22 mouse cellular contexts compared by ENCODE assay signal in genomic region chr7:73310581-73311136, GRCm38 (mm10).
DNase-seq lines count a peak whose midpoint lies in the region; ATAC-seq and TF ChIP-seq lines count a peak whose summit lies in the region.
"Had no signal": no experiment of that assay in that cellular context is flagged by ENCODE, and none has a peak within 500 bp of the region (broad histone marks: within the 10 kb centered on the region; RNA-seq: fewer than 3 reads in every experiment).

No protein-coding gene starts in this region.

- no peaks in the 10 kb centered on the region for H3K36me3 ChIP-seq in megakaryocyte, embryonic 14.5 days (replicated peaks; ENCODE audit: low read length)
- H3K36me3 ChIP-seq in E14TG2a.4 (ENCODE audit: insufficient read depth, low read length), result no peaks in the 10 kb centered on the region
- H3K36me3 ChIP-seq: forebrain, embryonic 10.5 days; hindbrain, embryonic 12.5 days; hindbrain, embryonic 15.5 days had no signal

- ATAC-seq in megakaryocyte, adult 5-6 weeks (ENCODE audit: poor library complexity, severe bottlenecking), result no peak
- ATAC-seq: CD4-positive, CD25-positive, alpha-beta regulatory T cell, adult 4 months; forebrain, embryonic 13.5 days; forebrain, embryonic 16.5 days; intestine, postnatal 0 days had no signal

- no peaks in the 10 kb centered on the region; the same call in 1 of the 2 replicates for H3K4me1 ChIP-seq in megakaryocyte, embryonic 14.5 days
- H3K4me1 ChIP-seq in E14TG2a.4 (replicated peaks; ENCODE audit: low read depth, low read length), result peaks cover 40% of the 10 kb centered on the region

- no peaks in the 10 kb centered on the region for H3K9me3 ChIP-seq in megakaryocyte, embryonic 14.5 days
- no peaks in the 10 kb centered on the region for H3K9me3 ChIP-seq in E14TG2a.4 (ENCODE audit: low read length)
- H3K9me3 ChIP-seq: forebrain, embryonic 10.5 days; forebrain, embryonic 13.5 days; hindbrain, embryonic 12.5 days; hindbrain, embryonic 15.5 days had no signal

- peaks cover 6% of the 10 kb centered on the region for H3K27me3 ChIP-seq in megakaryocyte, embryonic 14.5 days (replicated peaks)
- H3K27me3 ChIP-seq in E14TG2a.4 (ENCODE audit: insufficient read depth, low read length), result peaks cover 49% of the 10 kb centered on the region
- H3K27me3 ChIP-seq: forebrain, embryonic 13.5 days; hindbrain, embryonic 12.5 days; hindbrain, embryonic 15.5 days had no signal

- H3K4me3 ChIP-seq in megakaryocyte, embryonic 14.5 days (replicated peaks), result peak overlapping the region; percentile 64
- H3K4me3 ChIP-seq in E14TG2a.4 (replicated peaks; ENCODE audit: low read length), result peak overlapping the region; percentile 49
- H3K4me3 ChIP-seq: forebrain, embryonic 10.5 days; forebrain, embryonic 13.5 days; hindbrain, embryonic 12.5 days; hindbrain, embryonic 15.5 days had no signal

- TF ChIP-seq CTCF in E14TG2a.4 (conservative IDR thresholded peaks at IDR 0.05; ENCODE audit: low read length), result no peak

- DNase-seq in ES-CJ7 (ENCODE audit: low read depth, low spot score) (peak; percentile 32), R1 (ENCODE audit: low read depth, low spot score) (peak; percentile 58)
- no peak for DNase-seq in ovary, adult 18-20 months (ENCODE audit: low spot score)
- DNase-seq in spleen, postnatal 36 days (ENCODE audit: low spot score in 2 of 2), result no peak
- DNase-seq: adrenal gland, adult 8-10 months; adrenal gland, postnatal 25 days; cerebellum, adult 11-12 months; cerebellum, adult 8-10 months; cerebellum, postnatal 10 days; cerebellum, postnatal 36 days; gastrocnemius, postnatal 10 days; gastrocnemius, postnatal 36 days had no signal

Comparison
In these comparisons a context has a peak if more than half of its experiments do, and no peak if none do; other contexts are left out.
1. DNase-seq: peak in ES-CJ7 (single experiment) and R1 (single experiment); none in ovary, adult 18-20 months (single experiment) and spleen, postnatal 36 days (0 of 2).